Mouse (Mus musculus) liver (tissue): ENCODE measurements around the gene Wfdc9.

Experiments
- DNase-seq: peaks from one replicate; pipeline ENCODE4 v3.0.0-alpha.2; 2020; ENCODE audit warnings: mixed read lengths

The Wfdc9 gene

GRCm38 (mm10) chr2:164656483-164656882, at the start of gene Wfdc9:
Gene Wfdc9 (minus strand): TSS chr2:164656583.
- no peak for DNase-seq

- DNase-seq: no peak
Observed at GRCm38 (mm10) chr2:164705991-164706390, 49.6 kb upstream of the Wfdc9 start.

GRCm38 (mm10) chr2:164705328-164705727, 48.9 kb upstream of the Wfdc9 start:
- no peak for DNase-seq

GRCm38 (mm10) chr2:164704235-164704634, 47.9 kb upstream of the Wfdc9 start:
- DNase-seq: no peak

GRCm38 (mm10) chr2:164701761-164702160, 45.4 kb upstream of the Wfdc9 start:
- DNase-seq: no peak

- no peak for DNase-seq
Observed at GRCm38 (mm10) chr2:164700959-164701358, 44.6 kb upstream of the Wfdc9 start.

GRCm38 (mm10) chr2:164698201-164698600, 41.8 kb upstream of the Wfdc9 start, which contains the start of gene Spint4:
Gene Spint4 (plus strand): TSS chr2:164698501.
- DNase-seq: no peak

- no peak for DNase-seq
Observed at GRCm38 (mm10) chr2:164684807-164685206, 28.4 kb upstream of the Wfdc9 start, which contains the start of gene Wfdc13. Gene Wfdc13 (plus strand): TSS chr2:164685107.

GRCm38 (mm10) chr2:164679906-164680305, 23.5 kb upstream of the Wfdc9 start:
- peak; percentile 14 for DNase-seq

- DNase-seq: peak; percentile 78
Observed at GRCm38 (mm10) chr2:164678848-164679625, 22.7 kb upstream of the Wfdc9 start.

GRCm38 (mm10) chr2:164676916-164677685, 20.7 kb upstream of the Wfdc9 start:
- no peak for DNase-seq

- no peak for DNase-seq
Observed at GRCm38 (mm10) chr2:164676103-164676502, 19.7 kb upstream of the Wfdc9 start.

GRCm38 (mm10) chr2:164673987-164674386, 17.6 kb upstream of the Wfdc9 start, which contains the start of gene Wfdc11:
Gene Wfdc11 (minus strand): TSS chr2:164674087.
- no peak for DNase-seq

GRCm38 (mm10) chr2:164670938-164671337, 14.6 kb upstream of the Wfdc9 start:
- DNase-seq: no peak

GRCm38 (mm10) chr2:164670261-164670660, 13.9 kb upstream of the Wfdc9 start:
- no peak for DNase-seq

GRCm38 (mm10) chr2:164664851-164665250, 8.5 kb upstream of the Wfdc9 start:
- no peak for DNase-seq

GRCm38 (mm10) chr2:164655858-164656257, 525 bp downstream of the Wfdc9 start, which contains the start of gene Wfdc10:
Gene Wfdc10 (plus strand): TSS chr2:164656046.
- DNase-seq: peak; percentile 29

GRCm38 (mm10) chr2:164641881-164642673, 14.3 kb downstream of the Wfdc9 start:
- no peak for DNase-seq

GRCm38 (mm10) chr2:164641129-164641528, 15.3 kb downstream of the Wfdc9 start:
- DNase-seq: no peak

- DNase-seq: no peak
Observed at GRCm38 (mm10) chr2:164638696-164639095, 17.7 kb downstream of the Wfdc9 start, which contains the start of gene Wfdc16. Gene Wfdc16 (minus strand): TSS chr2:164638796.

GRCm38 (mm10) chr2:164635266-164635665, 21.1 kb downstream of the Wfdc9 start:
- DNase-seq: no peak

GRCm38 (mm10) chr2:164621775-164622174, 34.6 kb downstream of the Wfdc9 start:
- no peak for DNase-seq

- no peak for DNase-seq
Observed at GRCm38 (mm10) chr2:164619050-164619449, 37.3 kb downstream of the Wfdc9 start.
